Mouse (Mus musculus) embryonic facial prominence, embryonic 10.5 days (tissue): ENCODE data around the gene Umps. TPM values are rescaled to one million over a fixed set of nuclear protein-coding genes. Genes with fewer than 3 reads are reported as not detected.

ENCODE experiments used
- DNase-seq: peaks from one replicate; pipeline ENCODE4 v3.0.0-alpha.2; 2017; ENCODE audit warnings: low spot score
- H3K27ac ChIP-seq: fragments of 300-500 bp; sonication (generic); replicated peaks from 2 replicates; pipeline ENCODE4 v1.5.1; 2016; ENCODE audit warnings: mild to moderate bottlenecking
- H3K27me3 ChIP-seq: fragments of 300-500 bp; sonication (generic); replicated peaks from 2 replicates; pipeline ENCODE4 v1.6.1; 2016; ENCODE audit warnings: low read depth, mild to moderate bottlenecking; ENCODE audit not compliant: poor library complexity, severe bottlenecking
- H3K36me3 ChIP-seq: fragments of 300-500 bp; sonication (generic); replicated peaks from 2 replicates; pipeline ENCODE4 v1.6.1; 2016; ENCODE audit warnings: mild to moderate bottlenecking, moderate library complexity
- H3K4me1 ChIP-seq: fragments of 300-500 bp; sonication (generic); 2 replicates; pipeline ENCODE4 v1.6.1; 2016
- H3K4me3 ChIP-seq: fragments of 300-500 bp; sonication (generic); 2 replicates; pipeline ENCODE4 v1.5.1; 2016; ENCODE audit warnings: mild to moderate bottlenecking, moderate library complexity
- H3K9me3 ChIP-seq: fragments of 300-500 bp; sonication (generic); 2 replicates; pipeline ENCODE4 v1.6.1; 2016; ENCODE audit warnings: mild to moderate bottlenecking
- WGBS: fragments of 180-500 bp; shearing (Covaris S2); methylation state at CpG from one replicate; pipeline ENCODE4 v1.1.7; 2016; 5-methylcytosine and 5-hydroxymethylcytosine counted together
- polyA plus RNA-seq: library from polyadenylated mRNA; unstranded; fragments of >200 nt; fragmentation: Nextera tagmentation; extraction: Ambion mirVana; gene quantifications from 2 replicates; pipeline ENCODE4 v1.2.1, GENCODE M21; 2016

Gene Umps
- 105 and 106 TPM in 2 replicates for polyA plus RNA-seq

DNA sequence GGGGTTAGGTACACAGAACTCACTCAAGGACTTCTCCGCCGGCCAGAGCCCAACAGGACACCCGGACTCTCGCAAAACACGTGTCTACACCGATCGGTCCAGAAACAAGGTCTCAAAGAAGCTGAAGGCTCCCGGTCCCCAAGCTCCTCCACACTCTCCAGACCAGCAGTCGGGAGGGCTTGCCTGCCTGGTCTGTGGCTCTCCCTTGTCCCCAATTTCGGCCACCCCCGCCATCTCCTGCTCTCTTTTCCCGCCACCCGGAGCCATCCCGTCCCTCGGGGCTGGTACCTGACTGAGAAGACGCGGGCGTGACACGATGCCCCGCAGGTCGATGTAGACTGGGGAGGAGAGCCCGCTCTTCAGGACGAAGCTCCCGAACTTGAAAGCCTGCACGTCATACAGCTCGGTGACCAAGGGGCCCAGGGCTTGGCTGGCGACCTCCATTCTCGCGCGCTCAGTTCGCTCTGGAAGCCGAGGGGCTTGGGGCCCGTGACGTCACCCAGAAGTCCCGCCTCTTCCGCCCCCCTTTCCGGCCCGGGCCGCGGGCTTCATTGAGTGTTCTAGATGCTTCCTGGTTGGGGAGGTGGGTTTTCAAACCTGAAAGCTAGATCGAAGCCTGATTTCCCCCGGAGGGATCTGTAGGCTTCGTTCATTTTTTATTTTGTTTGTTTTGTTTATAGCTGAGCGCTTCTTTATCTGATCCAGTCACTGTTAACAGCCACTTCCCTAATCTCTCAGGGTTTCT is at the start of gene Umps:
Umps (minus strand) TSS at position 501 of the 745 bp plus-strand sequence.
- H3K4me3 ChIP-seq = peak within 1 kb of the TSS; percentile 70
- H3K27ac ChIP-seq = peak within 1 kb of the TSS; percentile 88
- no peaks in the 10 kb centered on the region for H3K27me3 ChIP-seq
- peak; percentile 92 for DNase-seq
- H3K4me1 ChIP-seq = peaks cover 28% of the 10 kb centered on the region
- H3K9me3 ChIP-seq = no peaks in the 10 kb centered on the region
- H3K36me3 ChIP-seq = peaks cover 27% of the 10 kb centered on the region
- WGBS = 1% methylated on average over 44 of the region's 44 CpGs

DNA sequence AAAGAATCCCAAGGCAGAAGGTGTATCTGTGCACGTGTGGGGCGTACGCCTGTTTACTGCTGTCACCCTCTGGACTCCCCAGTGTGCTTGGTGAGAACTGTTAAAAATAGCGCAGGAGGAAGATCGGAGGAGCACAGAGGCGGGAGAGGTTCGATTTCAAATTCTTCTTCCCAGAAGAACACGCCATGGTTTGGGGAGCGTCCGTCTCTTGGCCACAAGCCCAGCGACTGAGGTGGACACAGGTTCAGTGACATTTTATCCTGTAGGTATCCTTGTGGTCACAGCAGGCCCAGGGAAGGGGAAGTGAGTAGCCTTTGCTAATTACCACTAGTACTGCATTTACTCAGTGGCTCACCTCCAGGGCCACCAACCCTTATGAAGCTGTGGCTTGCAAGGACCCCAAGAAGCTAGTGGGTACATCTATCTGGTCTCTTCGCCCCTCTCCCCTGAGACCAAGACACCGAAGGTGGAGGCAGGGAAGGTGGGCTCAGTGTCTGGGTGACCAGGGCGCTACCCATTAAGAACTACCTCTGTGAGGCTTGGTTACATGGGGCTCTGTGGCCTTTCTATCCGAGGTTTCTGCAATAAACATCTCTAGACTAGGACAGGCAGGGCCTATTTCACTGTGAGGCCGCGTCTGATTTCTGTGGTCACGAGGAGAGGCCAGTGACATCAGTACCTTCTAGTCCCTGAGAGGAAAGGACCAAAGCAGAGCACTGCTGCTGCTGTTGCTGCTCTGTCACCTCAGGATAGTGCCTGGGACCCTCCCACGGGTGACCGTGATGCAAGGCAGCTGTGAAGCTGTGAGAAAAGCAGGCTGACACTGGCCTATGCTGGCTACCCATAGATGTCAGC is 45.4 kb upstream of the Umps start:
- Histone ChIP-seq H3K4me3 (no peak overlapping the region), H3K4me1 (no peaks in the 10 kb centered on the region; the same call in 1 of the 2 replicates), H3K9me3 (no peaks in the 10 kb centered on the region), H3K36me3 (peaks cover 79% of the 10 kb centered on the region), H3K27me3 (no peaks in the 10 kb centered on the region), H3K27ac (0 out of 2 replicates have a peak overlapping the region, but pooled peaks have one; percentile 14)
- DNase-seq = no peak
- WGBS = 91% methylated on average over 20 of the region's 20 CpGs

DNA sequence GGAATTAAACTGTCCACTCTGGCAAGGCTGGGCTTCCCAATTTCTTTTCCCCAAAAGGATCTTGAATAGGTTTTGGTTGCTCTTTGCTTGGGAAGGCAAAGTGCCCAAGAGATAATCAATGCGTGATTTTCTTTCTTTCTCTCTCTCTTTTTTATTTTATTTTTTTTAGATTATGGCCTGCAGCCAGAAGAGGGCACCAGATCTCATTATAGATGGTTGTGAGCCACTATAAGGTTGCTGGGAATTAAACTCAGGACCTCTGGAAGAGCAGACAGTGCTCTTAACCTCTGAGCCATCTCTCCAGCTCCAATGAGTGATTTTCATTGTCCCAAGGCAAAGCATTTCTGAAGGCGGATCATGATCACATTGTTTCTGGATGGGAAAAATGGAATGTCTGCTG is 42.7 kb upstream of the Umps start:
- no peak for DNase-seq
- Histone ChIP-seq H3K27me3 (no peaks in the 10 kb centered on the region), H3K4me1 (no peaks in the 10 kb centered on the region; the same call in 1 of the 2 replicates), H3K4me3 (no peak overlapping the region), H3K9me3 (no peaks in the 10 kb centered on the region), H3K27ac (no peak overlapping the region), H3K36me3 (peaks cover 54% of the 10 kb centered on the region)
- WGBS = 93% methylated on average over 2 of the region's 2 CpGs

DNA sequence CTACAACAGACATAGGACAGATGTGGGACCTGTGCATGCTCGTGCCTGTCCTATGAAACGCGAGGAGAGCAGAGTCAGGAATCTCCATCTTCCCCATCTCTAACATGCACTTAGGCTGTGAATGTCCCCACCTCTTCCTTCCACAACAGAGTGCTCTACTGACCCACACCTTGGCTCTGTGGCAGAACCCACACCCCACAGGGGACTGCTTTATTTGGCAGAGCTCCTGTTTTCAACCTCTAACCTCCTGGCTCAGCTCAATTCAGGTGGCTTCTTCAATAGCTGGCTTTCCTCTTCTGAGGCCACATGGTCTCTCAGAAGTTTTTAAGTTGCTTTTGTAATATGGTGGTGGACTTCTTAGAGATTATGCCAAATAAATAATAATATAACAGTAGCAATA is 39.1 kb upstream of the Umps start:
- H3K27me3 ChIP-seq = no peaks in the 10 kb centered on the region
- H3K36me3 ChIP-seq = peaks cover 26% of the 10 kb centered on the region
- no peaks in the 10 kb centered on the region for H3K9me3 ChIP-seq
- peaks cover 15% of the 10 kb centered on the region; the same call in 1 of the 2 replicates for H3K4me1 ChIP-seq
- no peak overlapping the region for H3K27ac ChIP-seq
- no peak for DNase-seq
- 97% methylated on average over 3 of the region's 3 CpGs for WGBS
- H3K4me3 ChIP-seq = no peak overlapping the region

DNA sequence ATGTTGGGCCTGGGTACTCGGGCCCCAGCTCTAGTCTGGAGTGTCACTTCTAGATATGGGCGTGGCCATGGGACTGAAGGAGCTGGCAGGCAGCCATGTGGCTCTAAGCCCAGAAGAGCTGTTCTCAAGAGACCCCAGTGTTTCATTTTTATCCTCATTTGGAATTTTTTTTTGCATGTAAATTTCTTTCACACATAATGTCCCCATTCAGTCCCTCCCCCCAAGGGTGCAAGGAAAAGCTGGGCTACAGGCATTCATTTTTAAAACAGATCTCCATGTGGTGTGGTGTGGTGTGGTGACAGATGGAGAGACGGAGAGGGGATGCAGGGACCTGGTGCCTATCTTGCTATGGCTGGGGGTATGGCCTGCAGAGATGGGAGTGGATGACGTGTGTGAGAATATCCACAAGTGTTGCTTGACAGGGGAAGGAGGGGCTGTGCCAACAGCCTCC is 37.3 kb upstream of the Umps start:
- no peaks in the 10 kb centered on the region for H3K9me3 ChIP-seq
- H3K36me3 ChIP-seq = peaks cover 8% of the 10 kb centered on the region; the same call in 1 of the 2 replicates
- H3K4me1 ChIP-seq = peaks cover 15% of the 10 kb centered on the region; the same call in 1 of the 2 replicates
- no peak overlapping the region for H3K27ac ChIP-seq
- DNase-seq = no peak
- no peaks in the 10 kb centered on the region for H3K27me3 ChIP-seq
- 74% methylated on average over 4 of the region's 4 CpGs for WGBS
- H3K4me3 ChIP-seq = no peak overlapping the region

DNA sequence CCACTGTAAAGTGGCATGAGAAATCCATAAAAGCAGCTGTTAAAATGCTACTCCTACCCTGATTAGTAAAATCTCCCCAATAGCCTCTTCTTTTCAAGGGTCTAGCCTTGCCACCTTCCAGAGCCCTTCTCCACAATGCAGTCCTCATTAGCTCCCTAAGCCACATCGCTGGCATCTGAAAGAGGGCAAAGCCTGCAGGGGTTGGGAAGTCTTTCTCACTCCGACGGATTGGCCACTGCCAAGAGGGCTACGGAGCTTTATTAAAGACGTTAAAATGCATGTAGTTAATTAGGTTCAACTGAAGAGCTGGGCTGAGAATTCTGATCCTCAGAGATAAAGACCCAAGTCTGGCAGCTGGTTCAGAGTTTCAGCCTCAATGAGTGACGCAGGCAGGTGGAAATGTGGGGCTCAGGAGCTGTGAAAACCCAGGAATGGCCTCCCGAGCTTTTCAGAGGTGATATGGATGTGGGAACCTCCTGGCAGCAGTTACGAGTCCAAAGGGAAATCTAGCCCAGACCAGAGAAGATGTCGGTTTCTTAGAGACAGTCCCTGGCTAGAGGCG is 36.8 kb upstream of the Umps start:
- H3K4me3 ChIP-seq = no peak overlapping the region

DNA sequence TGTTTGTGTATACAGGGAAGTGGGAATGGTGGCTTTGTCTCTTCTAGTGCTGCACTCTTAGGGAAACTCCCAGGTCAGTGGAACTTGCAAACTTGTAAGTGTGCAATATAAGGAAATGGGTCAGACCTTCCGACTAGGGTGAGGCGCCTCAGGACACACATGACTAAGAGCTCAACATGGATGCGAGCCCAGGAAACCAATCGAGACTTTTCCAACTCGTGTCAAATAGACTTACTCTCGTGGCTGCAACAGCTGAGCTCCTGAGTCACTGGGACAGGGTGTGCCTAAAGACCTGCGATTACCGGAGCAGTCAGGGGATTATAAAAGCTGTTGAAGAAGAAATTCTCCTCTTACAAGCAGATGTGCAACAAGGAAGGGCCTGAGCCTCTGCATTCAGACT is 33.9 kb upstream of the Umps start:
- DNase-seq = no peak
- Histone ChIP-seq H3K4me3 (no peak overlapping the region), H3K36me3 (no peaks in the 10 kb centered on the region), H3K27ac (no peak overlapping the region), H3K4me1 (peaks cover 15% of the 10 kb centered on the region; the same call in 1 of the 2 replicates), H3K27me3 (no peaks in the 10 kb centered on the region), H3K9me3 (no peaks in the 10 kb centered on the region)
- 88% methylated on average over 8 of the region's 8 CpGs for WGBS

More for the DNA sequence above, 36.8 kb upstream of the Umps start:
- H3K9me3 ChIP-seq = no peaks in the 10 kb centered on the region
- no peaks in the 10 kb centered on the region for H3K27me3 ChIP-seq
- no peak overlapping the region for H3K27ac ChIP-seq
- peaks cover 15% of the 10 kb centered on the region; the same call in 1 of the 2 replicates for H3K4me1 ChIP-seq
- DNase-seq = no peak
- 84% methylated on average over 10 of the region's 10 CpGs for WGBS
- H3K36me3 ChIP-seq = peaks cover 5% of the 10 kb centered on the region; the same call in 1 of the 2 replicates

DNA sequence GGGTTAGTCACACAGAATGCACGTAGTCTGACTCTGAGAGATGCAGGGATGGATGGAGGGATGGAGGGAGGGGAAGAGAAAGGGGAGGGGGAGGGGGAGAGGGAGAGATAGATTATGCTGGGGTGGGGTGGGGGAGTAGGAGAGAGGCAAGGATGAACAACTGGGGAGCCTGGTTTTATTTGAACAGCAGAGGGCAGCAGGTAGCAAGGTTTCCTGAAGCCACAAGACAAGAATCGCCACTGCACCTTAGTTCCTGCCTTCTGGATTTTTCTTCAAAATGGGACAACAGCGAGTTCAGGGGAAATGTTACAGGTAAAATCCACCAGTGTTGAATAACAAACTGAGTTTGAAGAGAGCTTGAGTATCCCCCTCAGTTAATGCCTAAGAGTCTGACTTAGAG is 32.5 kb upstream of the Umps start:
- Histone ChIP-seq H3K27ac (no peak overlapping the region), H3K27me3 (no peaks in the 10 kb centered on the region), H3K4me1 (peaks cover 14% of the 10 kb centered on the region; the same call in 1 of the 2 replicates), H3K36me3 (no peaks in the 10 kb centered on the region), H3K9me3 (no peaks in the 10 kb centered on the region), H3K4me3 (no peak overlapping the region)
- peak; percentile 46 for DNase-seq
- WGBS = 37% methylated on average over 3 of the region's 3 CpGs

DNA sequence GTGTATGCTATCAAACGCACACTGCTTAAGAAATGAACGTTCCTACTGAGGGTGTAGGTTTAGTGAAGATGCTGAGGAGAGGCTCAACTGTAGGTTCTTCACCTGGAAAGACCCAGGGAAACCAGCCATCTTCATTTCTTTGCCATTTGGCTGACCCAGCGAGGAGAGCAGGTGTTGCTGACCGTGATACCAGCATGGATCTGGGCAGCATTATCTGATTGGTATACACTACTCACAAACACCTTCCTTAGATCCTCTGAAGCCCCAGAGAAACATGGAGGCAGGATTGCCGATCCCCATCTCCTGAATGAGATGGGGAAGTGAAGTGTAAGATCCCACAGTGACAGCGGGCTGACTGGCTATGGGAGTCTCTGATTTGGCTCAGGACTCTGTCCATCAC is 31.2 kb upstream of the Umps start:
- H3K27ac ChIP-seq = no peak overlapping the region
- WGBS = 84% methylated on average over 6 of the region's 6 CpGs
- H3K27me3 ChIP-seq = no peaks in the 10 kb centered on the region
- H3K4me3 ChIP-seq = no peak overlapping the region
- H3K4me1 ChIP-seq = 0 out of 2 replicates have a peak, but pooled peaks cover 8% of the 10 kb centered on the region
- H3K36me3 ChIP-seq = no peaks in the 10 kb centered on the region
- no peak for DNase-seq
- H3K9me3 ChIP-seq = no peaks in the 10 kb centered on the region

DNA sequence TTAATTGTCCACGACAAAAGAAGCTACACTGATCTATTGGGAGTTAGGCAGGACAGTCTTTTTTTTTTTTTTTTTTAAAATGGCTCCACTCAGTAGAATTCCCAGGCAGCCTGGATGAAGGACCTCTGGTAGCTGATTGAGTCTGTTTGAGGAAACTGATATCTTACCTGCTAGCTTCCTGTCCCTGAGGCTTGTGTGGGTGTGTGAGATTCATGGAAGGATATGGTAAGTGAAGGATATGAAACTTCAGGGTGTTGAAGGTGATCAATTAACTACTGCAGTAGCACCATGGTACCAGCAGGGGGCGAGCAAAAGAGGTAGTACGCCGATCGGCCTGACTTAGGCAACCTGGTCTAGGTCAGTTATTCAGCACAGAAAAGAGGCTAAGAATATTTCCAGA is 29.2 kb upstream of the Umps start:
- peak; percentile 75 for DNase-seq
- H3K27ac ChIP-seq = no peak overlapping the region
- 11% methylated on average over 5 of the region's 5 CpGs for WGBS
- no peak overlapping the region for H3K4me3 ChIP-seq
- H3K27me3 ChIP-seq = no peaks in the 10 kb centered on the region
- H3K4me1 ChIP-seq = no peaks in the 10 kb centered on the region
- no peaks in the 10 kb centered on the region for H3K9me3 ChIP-seq
- no peaks in the 10 kb centered on the region for H3K36me3 ChIP-seq

DNA sequence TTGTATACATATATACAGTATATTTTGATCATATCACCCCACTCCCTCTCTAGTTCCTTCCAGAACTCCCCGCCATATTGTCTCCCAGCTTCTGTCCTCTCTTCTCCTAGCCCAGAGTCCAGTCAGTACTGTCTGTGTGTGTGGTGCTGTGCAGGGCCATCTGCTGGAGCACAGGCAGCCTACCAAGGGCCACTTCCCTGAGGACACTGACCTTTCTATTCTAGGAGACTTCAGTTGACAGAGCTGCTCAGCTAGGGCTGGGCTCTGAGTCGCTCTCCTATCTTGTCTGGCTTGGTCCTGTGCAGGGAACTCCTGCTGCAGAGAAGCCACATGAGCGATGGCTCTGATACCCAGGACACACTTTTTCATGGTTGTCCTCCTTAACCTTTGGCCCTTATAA is 28.7 kb upstream of the Umps start:
- Histone ChIP-seq H3K36me3 (no peaks in the 10 kb centered on the region), H3K27me3 (no peaks in the 10 kb centered on the region), H3K27ac (no peak overlapping the region), H3K4me1 (no peaks in the 10 kb centered on the region), H3K4me3 (no peak overlapping the region), H3K9me3 (no peaks in the 10 kb centered on the region)
- no peak for DNase-seq
- 80% methylated on average over 3 of the region's 3 CpGs for WGBS

DNA sequence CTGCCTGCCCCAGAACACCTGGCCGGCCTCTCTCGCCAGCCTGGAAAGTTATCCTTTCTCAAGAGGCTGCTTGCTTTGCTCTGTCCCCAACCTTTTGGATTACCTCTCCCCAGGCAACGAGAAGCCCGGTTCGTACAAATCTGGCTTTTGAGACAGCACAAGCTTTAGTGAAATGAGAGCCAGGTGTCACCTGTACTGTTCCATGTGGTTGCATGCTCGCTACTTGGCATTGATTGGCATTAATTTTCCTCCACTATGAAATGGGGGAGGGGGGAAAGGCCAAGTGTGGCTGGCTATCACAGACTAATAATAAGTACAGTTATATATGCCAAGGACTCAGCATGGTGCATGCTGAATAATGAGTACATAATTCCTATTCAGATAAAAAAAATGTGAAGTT is 27.5 kb upstream of the Umps start:
- no peaks in the 10 kb centered on the region for H3K36me3 ChIP-seq
- no peaks in the 10 kb centered on the region for H3K9me3 ChIP-seq
- DNase-seq = no peak
- H3K27ac ChIP-seq = no peak overlapping the region
- no peaks in the 10 kb centered on the region for H3K27me3 ChIP-seq
- no peaks in the 10 kb centered on the region for H3K4me1 ChIP-seq
- 84% methylated on average over 6 of the region's 6 CpGs for WGBS
- no peak overlapping the region for H3K4me3 ChIP-seq
